Mouse (Mus musculus) kidney, adult 2 months (tissue): ENCODE measurements around the gene Syne1.

Experiments
- CTCF ChIP-seq: fragments of 200-500 bp; conservative IDR thresholded peaks from 2 replicates; pipeline ENCODE4 v1.5.1; 2011; ENCODE audit warnings: low read depth, mild to moderate bottlenecking, control low read depth, low read length, moderate library complexity, mixed read lengths; ENCODE audit not compliant: insufficient read depth, insufficient read length
- POLR2A ChIP-seq: fragments of 200-500 bp; IDR thresholded peaks from one replicate; pipeline ENCODE4 v1.6.1; 2011; ENCODE audit warnings: low read depth, low read length, control low read depth

DNA sequence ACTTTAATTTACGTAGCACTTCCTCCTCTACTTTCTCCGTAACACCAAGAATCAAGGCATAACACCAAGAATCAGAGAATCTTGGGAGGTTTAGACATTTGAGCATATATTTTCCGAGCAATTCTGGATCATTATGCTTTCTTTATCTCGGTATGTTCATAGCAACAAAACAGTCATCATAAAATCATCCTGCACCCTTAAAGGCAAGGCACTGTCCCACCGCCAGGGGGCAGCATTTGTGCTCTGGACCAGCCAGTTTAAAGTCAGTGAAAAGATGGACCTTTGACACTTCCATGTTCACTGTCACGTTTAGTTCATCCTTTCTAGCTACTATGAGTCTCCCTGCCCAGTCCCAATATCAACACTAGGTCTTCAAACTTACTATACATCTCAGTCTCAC is 61.3 kb downstream of the Syne1 start:
- TF ChIP-seq CTCF (peak; percentile 47), POLR2A (no peak)
